Mouse (Mus musculus): ENCODE measurements around the gene Scaf4.
A peak's percentile ranks its signal among the peaks of the same experiment; 100 is the strongest.

The Scaf4 gene

GRCm38 (mm10) chr16:90283905-90284891 is at the start of gene Scaf4:
Gene Scaf4, minus strand, starts transcription at chr16:90284503.
- DNase-seq (ENCODE audit: low read depth), result peak; percentile 95

- DNase-seq (ENCODE audit: low read depth), result no peak
These were observed 48.2 kb upstream of the Scaf4 start for GRCm38 (mm10) chr16:90332553-90332952.

DNA sequence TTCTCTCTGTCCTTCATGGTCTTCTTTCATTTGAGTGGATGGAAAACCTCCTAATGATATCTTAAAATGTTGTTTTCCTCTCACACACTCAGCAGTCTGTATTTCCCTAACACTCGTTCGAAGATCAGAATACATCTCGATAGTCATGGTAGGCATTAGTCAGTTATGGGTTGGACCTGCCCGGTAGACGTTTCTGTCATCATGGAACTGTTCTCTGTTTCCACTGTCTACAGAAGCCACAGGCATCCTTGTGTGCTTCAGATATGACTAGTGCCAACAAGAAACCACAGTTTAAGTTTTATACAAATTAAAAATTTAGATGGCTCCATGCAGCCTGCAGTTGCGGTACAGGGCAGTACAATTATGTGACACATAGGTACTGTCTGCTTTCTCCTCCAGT is 46.7 kb upstream of the Scaf4 start:
- no peak for DNase-seq (ENCODE audit: low read depth)

- no peak for DNase-seq (ENCODE audit: low read depth)
These were observed 45.2 kb upstream of the Scaf4 start for GRCm38 (mm10) chr16:90329511-90329910.

- peak; percentile 84 for DNase-seq (ENCODE audit: low read depth)
These were observed 38.7 kb upstream of the Scaf4 start for GRCm38 (mm10) chr16:90322850-90323528.

- DNase-seq (ENCODE audit: low read depth), result no peak
These were observed 35.0 kb upstream of the Scaf4 start for GRCm38 (mm10) chr16:90319321-90319720.

- no peak for DNase-seq (ENCODE audit: low read depth)
These were observed 34.1 kb upstream of the Scaf4 start for GRCm38 (mm10) chr16:90318372-90318926.

DNA sequence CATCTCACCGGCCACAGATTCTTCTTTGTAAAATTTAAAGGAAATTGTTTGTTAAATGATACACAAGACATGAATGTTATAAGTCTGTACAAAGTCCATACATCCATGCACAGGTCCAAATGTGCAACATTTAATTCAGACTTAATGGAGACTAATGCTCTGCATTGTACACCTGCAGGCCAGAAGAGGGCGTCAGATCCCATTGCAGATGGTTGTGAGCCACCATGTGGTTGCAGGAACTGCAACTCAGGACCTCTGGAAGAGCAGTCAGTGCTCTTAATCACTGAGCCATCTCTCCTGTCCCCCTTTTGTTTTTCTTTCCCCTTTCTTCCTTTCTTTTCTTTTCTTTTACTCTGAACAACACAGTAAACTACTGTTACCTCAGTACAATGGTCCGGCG is 33.5 kb upstream of the Scaf4 start:
- DNase-seq (ENCODE audit: low read depth), result no peak

DNA sequence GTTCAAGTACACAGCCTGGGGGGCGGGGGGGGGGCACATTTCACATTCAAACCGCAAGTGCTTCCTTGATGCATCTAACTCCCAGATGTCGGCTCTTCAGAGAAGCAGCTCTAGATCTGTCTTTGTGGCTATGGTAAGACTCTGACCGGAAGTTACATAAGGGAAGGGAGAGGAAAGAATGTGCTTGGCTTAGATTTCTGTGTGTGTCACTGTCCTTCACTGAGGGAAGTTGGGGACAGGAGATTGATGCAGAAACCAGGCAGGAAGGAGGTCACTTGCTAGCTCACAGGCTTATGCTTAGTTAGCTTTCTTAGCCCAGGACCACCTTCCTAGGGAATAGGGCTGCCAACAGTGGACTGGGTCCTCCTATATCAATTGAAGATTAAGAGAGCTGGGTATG is 31.6 kb upstream of the Scaf4 start:
- DNase-seq (ENCODE audit: low read depth), result no peak

GRCm38 (mm10) chr16:90312449-90313082 is 28.3 kb upstream of the Scaf4 start:
- no peak for DNase-seq (ENCODE audit: low read depth)

GRCm38 (mm10) chr16:90310488-90311135 is 26.3 kb upstream of the Scaf4 start:
- DNase-seq (ENCODE audit: low read depth), result no peak

- no peak for DNase-seq (ENCODE audit: low read depth)
These were observed 25.5 kb upstream of the Scaf4 start for GRCm38 (mm10) chr16:90309784-90310183.

DNA sequence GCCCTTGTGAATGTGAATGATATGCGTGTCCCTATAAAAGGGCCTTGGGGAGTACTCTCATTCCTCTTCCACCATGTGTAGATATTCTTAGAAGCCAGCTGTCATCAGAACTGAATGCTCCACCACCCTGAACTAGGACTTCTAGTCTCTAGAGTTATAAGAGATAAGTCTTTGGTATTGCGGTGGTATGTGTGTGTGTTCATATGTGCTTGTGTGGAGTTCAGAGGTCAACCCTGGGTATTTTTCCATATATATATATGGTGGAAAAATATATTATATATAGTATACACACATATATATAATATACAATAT is 19.6 kb upstream of the Scaf4 start:
- no peak for DNase-seq (ENCODE audit: low read depth)

- DNase-seq (ENCODE audit: low read depth), result no peak
These were observed 19.1 kb upstream of the Scaf4 start for GRCm38 (mm10) chr16:90303286-90303987.

DNA sequence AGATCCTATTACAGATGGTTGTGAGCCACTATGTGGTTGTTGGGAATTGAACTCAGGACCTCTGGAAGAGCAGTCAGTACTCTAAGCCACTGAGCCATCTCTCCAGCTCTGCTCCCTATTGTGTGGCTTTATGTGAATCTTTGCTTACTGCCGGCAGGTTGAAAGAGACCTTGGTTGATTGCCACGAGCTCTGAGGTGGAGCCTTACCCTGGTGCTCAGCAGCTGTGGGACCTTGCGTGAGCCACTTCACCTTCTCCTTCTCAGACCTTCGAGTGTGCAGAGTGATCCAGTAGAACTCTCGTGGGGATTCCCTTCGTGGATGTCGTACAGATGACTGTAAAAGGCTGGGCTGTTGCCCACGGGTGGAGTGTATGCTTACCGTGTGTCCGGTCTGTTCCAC is 17.4 kb upstream of the Scaf4 start:
- DNase-seq (ENCODE audit: low read depth), result no peak

- no peak for DNase-seq (ENCODE audit: low read depth)
These were observed 16.6 kb upstream of the Scaf4 start for GRCm38 (mm10) chr16:90300896-90301295.

DNA sequence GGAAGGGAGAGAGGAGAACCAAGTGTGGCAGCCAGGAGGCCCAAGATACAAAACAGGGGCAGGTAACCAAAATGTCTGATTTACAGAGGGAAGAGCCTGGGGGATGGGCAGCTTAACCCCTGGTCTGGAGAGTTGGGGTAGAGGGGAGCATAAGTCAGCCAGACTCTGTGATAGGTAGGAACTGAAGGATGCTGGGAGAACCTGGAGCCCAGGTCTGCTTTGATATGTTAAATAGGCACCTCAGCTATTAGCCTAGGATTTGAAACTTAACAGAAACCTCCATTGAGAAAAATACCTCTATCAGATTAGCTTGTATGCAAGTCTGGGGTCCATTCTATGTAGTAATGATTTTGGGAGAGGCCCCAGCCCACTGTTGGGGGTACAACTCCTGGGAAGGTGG is 15.3 kb upstream of the Scaf4 start:
- no peak for DNase-seq (ENCODE audit: low read depth)

GRCm38 (mm10) chr16:90298426-90299300 is 14.4 kb upstream of the Scaf4 start:
- no peak for DNase-seq (ENCODE audit: low read depth)

DNA sequence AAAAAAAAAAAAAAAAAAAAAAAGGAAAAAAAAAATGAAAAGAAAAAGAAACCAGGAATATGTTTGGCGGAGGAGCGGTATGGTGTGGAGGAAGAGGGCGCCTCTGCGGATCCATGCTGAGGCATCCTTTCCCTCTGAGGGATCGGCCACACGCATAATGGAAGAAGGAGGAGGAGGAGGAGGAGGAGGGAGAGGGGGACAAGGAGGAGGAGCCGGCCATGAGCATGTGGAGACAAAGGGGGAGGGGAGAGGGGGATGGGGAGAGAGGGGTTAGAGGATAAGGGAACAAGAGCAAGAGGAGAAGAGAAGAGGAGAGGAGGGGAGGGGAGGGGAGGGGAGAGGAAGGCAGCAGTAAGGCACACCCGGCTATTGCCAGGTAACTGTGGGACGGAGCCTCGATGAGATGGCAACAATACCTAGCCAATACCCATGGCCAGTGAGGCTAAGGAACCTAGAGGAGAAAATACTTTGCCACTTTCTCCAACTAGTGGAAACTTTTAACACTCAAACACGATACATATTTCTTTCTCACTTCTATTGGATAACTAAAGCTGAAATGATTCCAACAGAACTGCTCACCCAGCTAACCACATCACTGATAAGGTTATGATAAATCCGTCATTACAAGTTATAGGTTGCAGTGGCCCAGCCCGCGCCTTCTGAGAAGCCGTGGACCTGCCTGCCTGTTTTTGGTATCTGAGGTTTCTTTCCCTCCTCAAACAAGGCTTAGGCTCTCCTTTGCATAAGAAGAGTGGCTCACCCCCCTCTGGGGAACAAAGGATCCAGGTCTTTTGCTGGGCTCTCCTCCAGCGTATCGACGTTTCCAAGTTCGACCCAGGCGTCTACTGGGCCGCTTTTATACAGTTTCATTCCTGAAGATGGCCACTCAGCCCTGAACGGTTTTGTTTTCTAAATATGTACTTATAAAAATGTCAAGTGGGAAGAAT is 13.4 kb upstream of the Scaf4 start:
- DNase-seq (ENCODE audit: low read depth), result no peak
